In the genomic region with DNA sequence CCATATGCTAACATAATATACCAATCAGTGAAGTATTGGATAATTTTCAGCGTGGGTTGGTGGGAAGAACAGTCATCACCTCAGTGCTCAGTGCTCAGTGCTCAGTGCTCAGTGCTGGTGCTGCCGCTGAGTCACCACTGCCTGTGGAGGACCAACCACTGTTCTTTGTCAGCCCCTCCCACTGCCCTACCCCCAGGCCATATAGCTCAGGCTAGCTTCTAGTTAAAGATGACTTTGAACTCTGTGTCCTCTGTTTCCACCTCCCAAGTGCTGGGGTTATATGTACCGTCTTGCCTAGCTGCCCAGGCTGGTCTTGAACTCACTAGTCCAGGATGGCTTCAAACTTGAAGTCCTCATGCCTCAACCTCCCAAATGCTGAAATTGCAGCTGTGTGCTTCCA, we compare ENCODE assay signal across 28 mouse cellular contexts.
"Had no signal": no experiment of that assay in that cellular context is flagged by ENCODE, and none has a peak within 500 bp of the region (broad histone marks: within the 10 kb centered on the region; RNA-seq: fewer than 3 reads in every experiment).

No protein-coding gene starts in this region.

- H3K4me3 ChIP-seq: heart, adult 2 months; heart, embryonic 13.5 days; heart, embryonic 15.5 days; hindbrain, embryonic 13.5 days; hindbrain, embryonic 15.5 days; intestine, embryonic 15.5 days; layer of hippocampus, adult 2 months; limb, embryonic 10.5 days; limb, embryonic 12.5 days; liver, embryonic 13.5 days; liver, embryonic 15.5 days had no signal

- H3K9me3 ChIP-seq: heart, embryonic 13.5 days; heart, embryonic 15.5 days; hindbrain, embryonic 15.5 days; intestine, embryonic 15.5 days; limb, embryonic 10.5 days; liver, embryonic 13.5 days; liver, embryonic 15.5 days had no signal

- H3K9ac ChIP-seq: heart, embryonic 13.5 days; heart, embryonic 15.5 days; hindbrain, embryonic 13.5 days; hindbrain, embryonic 15.5 days; intestine, embryonic 15.5 days; limb, embryonic 12.5 days; liver, embryonic 13.5 days; liver, embryonic 15.5 days; liver, postnatal 0 days had no signal

- DNase-seq: gastrocnemius, postnatal 14 days; gastrocnemius, postnatal 36 days; heart, adult 2 months; heart, postnatal 14 days; heart, postnatal 36 days; kidney, adult 18-20 months; kidney, adult 8-10 months; kidney, postnatal 10 days; kidney, postnatal 25 days; kidney, postnatal 4 days; layer of hippocampus, adult 9-11 months; layer of hippocampus, postnatal 36 days; liver; liver, embryonic 13.5 days; liver, postnatal 0 days had no signal

- H3K27me3 ChIP-seq: heart, embryonic 13.5 days; heart, embryonic 15.5 days; hindbrain, embryonic 13.5 days; hindbrain, embryonic 15.5 days; intestine, embryonic 15.5 days; limb, embryonic 12.5 days; liver, embryonic 13.5 days had no signal

- H3K27ac ChIP-seq: heart, adult 2 months; heart, embryonic 13.5 days; heart, embryonic 15.5 days; hindbrain, embryonic 13.5 days; hindbrain, embryonic 15.5 days; intestine, embryonic 15.5 days; layer of hippocampus, adult 2 months; limb, embryonic 10.5 days; limb, embryonic 12.5 days; liver, embryonic 13.5 days; liver, embryonic 15.5 days had no signal

- H3K36me3 ChIP-seq: heart, embryonic 13.5 days; heart, embryonic 15.5 days; hindbrain, embryonic 13.5 days; hindbrain, embryonic 15.5 days; intestine, embryonic 15.5 days; limb, embryonic 10.5 days; limb, embryonic 12.5 days; liver, embryonic 13.5 days; liver, embryonic 15.5 days had no signal

- ATAC-seq: inflammation-experienced regulatory T-cells, adult 6 months; intestine, embryonic 15.5 days; intestine, postnatal 0 days; liver, postnatal 0 days had no signal

- H3K4me1 ChIP-seq: heart, embryonic 13.5 days; heart, embryonic 15.5 days; hindbrain, embryonic 13.5 days; hindbrain, embryonic 15.5 days; intestine, embryonic 15.5 days; limb, embryonic 10.5 days; limb, embryonic 12.5 days; liver, embryonic 13.5 days; liver, embryonic 15.5 days had no signal

- H3K4me2 ChIP-seq: heart, embryonic 11.5 days; heart, embryonic 13.5 days; heart, embryonic 15.5 days; hindbrain, embryonic 13.5 days; hindbrain, embryonic 15.5 days; intestine, embryonic 15.5 days; limb, embryonic 12.5 days; liver, embryonic 11.5 days; liver, embryonic 13.5 days; liver, embryonic 15.5 days had no signal
